Mouse (Mus musculus) kidney, adult 2 months (tissue): ENCODE results near the gene Zbtb20. TPM values are rescaled to one million over a fixed set of nuclear protein-coding genes. Genes with fewer than 3 reads are reported as not detected.

Experiments
- DNase-seq: peaks from one replicate; pipeline ENCODE4 v3.0.0; 2021
- H3K27ac ChIP-seq: fragments of 200-500 bp; 2 replicates; pipeline ENCODE4 v1.5.1; 2012; ENCODE audit warnings: low read depth, low read length, control low read depth, inconsistent platforms; ENCODE audit not compliant: insufficient read depth
- H3K27me3 ChIP-seq: fragments of 200-500 bp; replicated peaks from 2 replicates; pipeline ENCODE4 v1.6.1; 2012; ENCODE audit warnings: mild to moderate bottlenecking, moderate library complexity, low read length, inconsistent platforms; ENCODE audit not compliant: control insufficient read depth, insufficient read depth
- H3K36me3 ChIP-seq: fragments of 200-500 bp; 2 replicates; pipeline ENCODE4 v1.6.1; 2012; ENCODE audit warnings: mild to moderate bottlenecking, moderate library complexity, low read length, inconsistent platforms; ENCODE audit not compliant: control insufficient read depth, insufficient read depth
- H3K4me1 ChIP-seq: fragments of 200-500 bp; 2 replicates; pipeline ENCODE4 v1.6.1; 2011; ENCODE audit warnings: low read length; ENCODE audit not compliant: control insufficient read depth, insufficient read depth
- H3K4me3 ChIP-seq: fragments of 200-500 bp; 2 replicates; pipeline ENCODE4 v1.5.1; 2011; ENCODE audit warnings: mild to moderate bottlenecking, low read depth, low read length, control low read depth; ENCODE audit not compliant: insufficient read depth
- CTCF ChIP-seq: fragments of 200-500 bp; conservative IDR thresholded peaks from 2 replicates; pipeline ENCODE4 v1.5.1; 2011; ENCODE audit warnings: low read depth, mild to moderate bottlenecking, control low read depth, low read length, moderate library complexity, mixed read lengths; ENCODE audit not compliant: insufficient read depth, insufficient read length
- POLR2A ChIP-seq: fragments of 200-500 bp; IDR thresholded peaks from one replicate; pipeline ENCODE4 v1.6.1; 2011; ENCODE audit warnings: low read depth, low read length, control low read depth
- WGBS: fragments of 180-500 bp; shearing (Covaris S2); methylation state at CpG from one replicate; pipeline ENCODE4 v1.1.7; 2018; 5-methylcytosine and 5-hydroxymethylcytosine counted together
- polyA plus RNA-seq: library from polyadenylated mRNA; depleted of rRNA; stranded (reverse); fragments of >200 nt; gene quantifications from 2 replicates; pipeline ENCODE4 v1.2.3, GENCODE M21; 2012

Gene Zbtb20
- polyA plus RNA-seq, 1 experiment, result 25.1 TPM

DNA sequence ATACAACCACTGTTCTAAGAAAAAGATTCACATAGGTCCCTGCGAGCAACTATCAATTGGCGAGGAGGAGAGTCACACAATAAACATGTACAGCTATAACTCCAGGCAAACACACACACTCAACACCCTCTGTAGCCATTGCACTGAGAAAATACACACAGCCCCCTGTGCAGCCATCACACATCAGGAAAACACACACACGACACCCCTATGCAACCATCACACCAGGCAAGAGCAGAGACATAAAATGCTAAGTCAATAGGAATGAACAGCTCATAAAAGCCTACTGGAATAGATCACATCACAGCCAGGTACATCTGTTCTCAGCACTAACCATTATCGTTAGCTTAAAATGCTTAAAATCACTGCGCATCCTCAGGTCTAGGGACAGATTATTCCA lies 532.9 kb downstream of the Zbtb20 start:
- H3K4me3 ChIP-seq, result no peak overlapping the region
- DNase-seq, result no peak
- H3K4me1 ChIP-seq, result peaks cover 10% of the 10 kb centered on the region; the same call in 1 of the 2 replicates
- 90% methylated on average over 5 of the region's 5 CpGs for WGBS
- no peaks in the 10 kb centered on the region for H3K36me3 ChIP-seq
- no peak for TF ChIP-seq CTCF
- no peak for TF ChIP-seq POLR2A
- H3K27ac ChIP-seq, result peak overlapping the region; percentile 1; the same call in 1 of the 2 replicates
- H3K27me3 ChIP-seq, result no peaks in the 10 kb centered on the region

DNA sequence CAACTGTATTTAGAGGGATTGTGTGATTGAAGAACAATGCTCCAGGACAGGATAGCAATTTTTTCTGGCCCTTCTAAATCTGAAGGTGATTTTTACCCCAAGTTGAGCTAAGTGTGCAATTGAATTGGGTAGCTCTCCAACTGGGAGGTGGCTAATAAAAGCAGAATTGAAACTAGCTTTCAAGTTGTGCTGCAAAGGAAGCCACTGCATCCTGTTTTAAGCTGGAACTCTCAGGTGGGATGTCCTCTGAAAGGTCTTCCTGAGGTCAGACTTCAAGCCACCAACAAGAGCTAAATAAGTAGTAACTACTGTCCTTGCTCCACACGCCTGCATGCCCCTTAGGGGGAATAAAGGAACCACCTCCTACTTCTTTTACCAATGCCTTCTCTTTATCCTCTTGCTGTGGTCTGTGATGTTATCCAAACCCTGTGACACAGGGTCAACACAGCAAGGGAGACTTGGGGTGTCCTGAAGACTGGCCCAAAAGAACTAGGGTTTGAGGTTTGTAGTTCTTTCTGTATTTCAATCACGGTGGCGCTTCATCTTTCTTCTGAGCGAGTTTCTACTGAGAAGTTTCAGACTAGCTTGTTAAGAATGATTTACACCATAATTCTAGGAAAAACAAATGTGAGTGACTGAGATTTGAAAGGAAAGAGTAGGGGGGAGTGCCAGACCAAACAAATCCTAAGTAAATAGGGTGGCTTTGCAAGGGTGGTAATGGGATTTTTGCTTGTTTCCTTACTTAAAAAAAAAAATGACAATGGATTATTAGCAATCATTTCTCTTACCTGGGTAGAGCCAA lies 533.6 kb downstream of the Zbtb20 start:
- Histone ChIP-seq H3K27ac (peak overlapping the region; percentile 67), H3K36me3 (no peaks in the 10 kb centered on the region), H3K27me3 (no peaks in the 10 kb centered on the region), H3K4me3 (no peak overlapping the region), H3K4me1 (peaks cover 10% of the 10 kb centered on the region; the same call in 1 of the 2 replicates)
- 58% methylated on average over 4 of the region's 4 CpGs for WGBS
- TF ChIP-seq POLR2A, result no peak
- TF ChIP-seq CTCF, result no peak
- DNase-seq, result peak; percentile 64

DNA sequence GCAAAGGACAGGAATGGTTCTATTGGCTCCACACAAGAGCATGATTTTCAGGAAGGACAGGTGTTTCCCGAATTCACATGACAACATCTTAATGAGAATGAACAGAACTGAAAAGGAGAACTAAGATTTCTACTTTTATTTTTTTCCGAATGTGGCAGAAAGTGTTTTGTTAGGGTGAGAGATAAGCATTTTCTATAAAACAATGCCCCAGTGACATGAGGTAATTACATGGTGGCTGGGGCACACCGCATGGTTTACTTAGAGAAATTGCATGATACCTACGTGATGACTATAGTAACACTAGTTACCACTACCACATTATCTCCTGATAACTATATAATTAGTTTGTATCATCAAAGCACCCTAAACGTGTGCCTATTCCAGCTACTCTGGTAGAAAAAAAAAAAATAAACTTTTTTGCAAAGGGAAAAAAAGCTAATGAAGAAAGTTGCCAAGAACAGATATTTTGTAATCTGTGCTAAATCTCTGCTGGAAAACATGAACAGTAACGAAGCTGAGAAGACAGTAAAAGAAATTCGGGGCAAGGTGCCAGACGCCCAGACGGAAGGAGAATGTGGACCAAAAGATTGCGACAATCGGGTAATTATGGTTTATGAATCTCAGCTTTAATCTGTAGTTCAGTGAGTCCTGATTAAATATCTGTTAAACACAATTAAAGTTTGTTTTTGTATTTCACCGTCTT lies 534.4 kb downstream of the Zbtb20 start:
- TF ChIP-seq CTCF (no peak), POLR2A (no peak)
- peak; percentile 71 for DNase-seq
- no peak overlapping the region for H3K4me3 ChIP-seq
- no peak overlapping the region for H3K27ac ChIP-seq
- H3K36me3 ChIP-seq, result no peaks in the 10 kb centered on the region
- 67% methylated on average over 12 of the region's 12 CpGs for WGBS
- no peaks in the 10 kb centered on the region for H3K27me3 ChIP-seq
- H3K4me1 ChIP-seq, result peaks cover 10% of the 10 kb centered on the region; the same call in 1 of the 2 replicates

DNA sequence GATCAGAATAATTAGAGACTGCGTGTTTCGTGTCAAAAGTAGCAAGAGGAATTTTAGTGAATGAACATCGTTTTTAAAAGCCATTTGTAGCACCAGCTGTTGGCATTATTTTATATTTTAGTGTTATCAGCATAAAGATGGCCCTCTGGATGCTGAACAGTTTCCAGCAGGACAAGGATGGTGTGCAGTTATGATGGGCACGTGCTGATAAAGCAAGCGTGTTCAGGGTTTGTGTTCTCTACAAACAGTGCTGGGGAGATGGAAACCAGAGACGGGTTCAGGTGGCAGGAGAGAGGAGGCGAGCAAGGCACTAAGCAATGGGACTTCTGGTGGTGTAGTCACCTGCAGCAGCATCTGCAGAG lies 534.9 kb downstream of the Zbtb20 start:
- TF ChIP-seq CTCF, result no peak
- no peak for TF ChIP-seq POLR2A
- Histone ChIP-seq H3K4me1 (peaks cover 10% of the 10 kb centered on the region; the same call in 1 of the 2 replicates), H3K4me3 (no peak overlapping the region), H3K27ac (no peak overlapping the region), H3K27me3 (no peaks in the 10 kb centered on the region), H3K36me3 (no peaks in the 10 kb centered on the region)
- no peak for DNase-seq
- WGBS, result 87% methylated on average over 7 of the region's 7 CpGs

DNA sequence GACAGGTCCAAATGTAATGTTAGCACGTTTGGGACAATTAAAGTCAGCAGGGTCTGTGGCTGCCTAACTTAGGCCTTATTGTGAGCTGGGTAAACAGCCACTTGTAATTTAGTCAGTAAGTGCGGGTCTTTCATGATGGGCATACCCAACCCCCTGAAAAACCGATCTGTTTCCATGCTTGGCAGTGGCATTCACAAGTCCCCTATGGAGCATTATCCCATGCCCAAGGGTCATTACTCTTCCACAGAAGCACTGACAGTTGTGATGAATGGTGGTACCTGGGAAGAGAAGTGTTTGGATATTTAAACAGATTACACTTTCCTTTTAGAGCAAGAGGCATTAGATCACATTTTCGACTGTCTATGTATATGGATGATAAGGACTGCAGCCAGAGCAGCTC lies 540.2 kb downstream of the Zbtb20 start:
- Histone ChIP-seq H3K4me3 (no peak overlapping the region), H3K4me1 (no peaks in the 10 kb centered on the region; the same call in 1 of the 2 replicates), H3K27me3 (no peaks in the 10 kb centered on the region; the same call in 1 of the 2 replicates), H3K27ac (no peak overlapping the region), H3K36me3 (peaks cover 1% of the 10 kb centered on the region; the same call in 1 of the 2 replicates)
- no peak for TF ChIP-seq CTCF
- no peak for TF ChIP-seq POLR2A
- WGBS, result 66% methylated on average over 4 of the region's 4 CpGs
- DNase-seq, result no peak

DNA sequence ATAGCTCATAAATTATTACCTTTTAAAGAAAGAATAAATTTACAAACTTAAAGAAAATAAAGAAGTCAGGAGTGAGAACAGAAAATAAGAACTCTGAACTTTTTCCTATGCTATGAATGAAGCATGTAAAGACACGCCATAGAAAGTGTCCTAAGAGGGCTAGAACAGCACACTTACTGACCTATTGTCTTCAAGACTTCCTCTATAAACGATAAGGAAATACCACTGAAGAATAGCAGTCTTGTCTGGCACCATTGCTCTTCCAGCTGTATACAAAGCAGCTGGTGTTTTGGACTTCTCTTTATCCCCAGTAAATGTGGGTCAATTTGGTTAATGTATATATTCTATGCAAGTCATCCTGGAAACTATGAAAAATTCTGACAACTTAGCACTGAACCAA lies 544.2 kb downstream of the Zbtb20 start:
- H3K36me3 ChIP-seq, result peaks cover 1% of the 10 kb centered on the region; the same call in 1 of the 2 replicates
- H3K4me1 ChIP-seq, result no peaks in the 10 kb centered on the region
- H3K4me3 ChIP-seq, result no peak overlapping the region
- no peak overlapping the region for H3K27ac ChIP-seq
- no peaks in the 10 kb centered on the region; the same call in 1 of the 2 replicates for H3K27me3 ChIP-seq
- DNase-seq, result no peak
- TF ChIP-seq POLR2A (no peak), CTCF (no peak)
- WGBS, result 50% methylated on average over 2 of the region's 2 CpGs

DNA sequence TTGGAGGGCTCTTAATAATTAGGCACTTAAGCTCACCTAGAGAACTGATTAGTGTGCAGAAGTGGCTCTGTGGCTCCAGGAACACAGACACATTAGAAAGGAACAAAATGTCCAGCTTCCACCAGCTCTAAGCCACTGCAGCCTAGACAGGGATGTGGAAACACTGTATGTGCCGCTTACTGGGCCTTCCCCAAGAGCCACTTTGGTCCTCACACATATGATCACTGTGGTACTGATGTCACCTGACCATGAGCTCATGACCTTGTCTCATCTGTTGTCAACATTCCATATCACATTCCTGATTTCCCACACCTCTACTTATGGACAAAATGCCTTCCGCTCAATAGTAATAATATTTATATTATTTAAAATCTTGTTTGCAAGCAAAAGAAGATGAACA lies 553.3 kb downstream of the Zbtb20 start:
- no peak for DNase-seq
- no peak overlapping the region for H3K27ac ChIP-seq

More for the DNA sequence above, 553.3 kb downstream of the Zbtb20 start:
- Histone ChIP-seq H3K4me1 (peaks cover 15% of the 10 kb centered on the region), H3K36me3 (no peaks in the 10 kb centered on the region), H3K4me3 (no peak overlapping the region), H3K27me3 (no peaks in the 10 kb centered on the region)
- TF ChIP-seq CTCF, result no peak
- TF ChIP-seq POLR2A, result no peak
- 96% methylated on average over 2 of the region's 2 CpGs for WGBS
